Mouse (Mus musculus) megakaryocyte, embryonic 14.5 days (primary cell): ENCODE results near the gene Kcnip2. TPM values are rescaled to one million over a fixed set of nuclear protein-coding genes. Genes with fewer than 3 reads are reported as not detected.

Source experiments
- H3K27me3 ChIP-seq: replicated peaks from 2 replicates; pipeline ENCODE3; 2012; ENCODE audit warnings: inconsistent platforms
- H3K36me3 ChIP-seq: replicated peaks from 2 replicates; pipeline ENCODE3; 2012; ENCODE audit warnings: low read length, inconsistent platforms, mixed read lengths
- H3K4me1 ChIP-seq: 2 replicates; pipeline ENCODE4 v1.6.1; 2012; ENCODE audit warnings: inconsistent platforms
- H3K4me3 ChIP-seq: replicated peaks from 2 replicates; pipeline ENCODE3; 2012; ENCODE audit warnings: moderate library complexity, mild to moderate bottlenecking, inconsistent platforms
- H3K9me3 ChIP-seq: 2 replicates; pipeline ENCODE4 v1.6.1; 2012; ENCODE audit warnings: inconsistent platforms
- FLI1 ChIP-seq: IDR thresholded peaks from 2 replicates; pipeline ENCODE4 v1.6.1; 2012; ENCODE audit warnings: low read length, inconsistent platforms, mixed read lengths
- GATA1 ChIP-seq: IDR thresholded peaks from 3 replicates; pipeline ENCODE4 v1.6.1; 2012; ENCODE audit warnings: mixed read lengths, low read length, inconsistent platforms, borderline replicate concordance
- polyA plus RNA-seq: library from polyadenylated mRNA; stranded (reverse); fragments of >175 nt; gene quantifications from 2 replicates; pipeline ENCODE4 v1.2.3, GENCODE M21; 2012; ENCODE audit warnings: low replicate concordance; ENCODE audit not compliant: insufficient read depth

Kcnip2 gene
- polyA plus RNA-seq, 1 experiment, result 0.35 TPM

GRCm38 (mm10) chr19:45742218-45742983 is 73.5 kb downstream of the Kcnip2 start, which contains the start of gene Fgf8:
TSS of gene Fgf8 (minus strand) at chr19:45742915.
- Histone ChIP-seq H3K4me1 (peaks cover 36% of the 10 kb centered on the region), H3K27me3 (peaks cover 86% of the 10 kb centered on the region), H3K9me3 (no peaks in the 10 kb centered on the region), H3K4me3 (peak within 1 kb of the TSS; percentile 72), H3K36me3 (peaks cover 4% of the 10 kb centered on the region)
- TF ChIP-seq FLI1 (no peak), GATA1 (no peak)

Other genes starting within 250 kb of the Kcnip2 start
- 14.3 and 29.0 TPM in 2 replicates for gene Fbxw4, start 155.7 kb downstream of the Kcnip2 start, polyA plus RNA-seq
- gene Fgf8, start 73.1 kb downstream of the Kcnip2 start, polyA plus RNA-seq, result 3.8 TPM in 1 of 2 replicates, not detected in the other
- gene Npm3, start 66.5 kb downstream of the Kcnip2 start, polyA plus RNA-seq, result 7.1 and 43.7 TPM in 2 replicates
- 1.5 and 9.8 TPM in 2 replicates for gene Mgea5, start 32.2 kb downstream of the Kcnip2 start, polyA plus RNA-seq
- gene Armh3, start 182.4 kb upstream of the Kcnip2 start, polyA plus RNA-seq, result 0.89 and 2.1 TPM in 2 replicates
- gene Hps6, start 187.4 kb upstream of the Kcnip2 start, polyA plus RNA-seq, result 8.7 and 9.6 TPM in 2 replicates
- 8.7 and 12.2 TPM in 2 replicates for gene Pprc1, start 228.8 kb upstream of the Kcnip2 start, polyA plus RNA-seq
- 349 and 424 TPM in 2 replicates for gene Ldb1, start 229.2 kb upstream of the Kcnip2 start, polyA plus RNA-seq